Mouse (Mus musculus) ES-E14 (cell line): ENCODE data around the gene Asb5. TPM values are rescaled to one million over a fixed set of nuclear protein-coding genes. Genes with fewer than 3 reads are reported as not detected.

Experiments
- DNase-seq: peaks from one replicate; pipeline ENCODE4 v3.0.0-alpha.2; 2013; ENCODE audit warnings: low read depth, low spot score
- H3K27ac ChIP-seq: 2 replicates; pipeline ENCODE4 v1.5.1; 2012; ENCODE audit warnings: low read depth, mild to moderate bottlenecking, low read length, moderate library complexity, mixed read lengths; ENCODE audit not compliant: poor library complexity, insufficient read depth, severe bottlenecking
- H3K36me3 ChIP-seq: 2 replicates; pipeline ENCODE4 v1.6.1; 2012; ENCODE audit warnings: mild to moderate bottlenecking, low read length, moderate library complexity, mixed read lengths; ENCODE audit not compliant: control insufficient read depth, poor library complexity, insufficient read depth, severe bottlenecking
- H3K4me1 ChIP-seq, 2 experiments: fragments of 150-350 bp in 1 of 2; sonication (generic) in 1 of 2; 2 replicates each; pipeline ENCODE4 v1.6.1; 2012; ENCODE audit warnings: low read length in 2 of 2, mild to moderate bottlenecking in 1 of 2, mixed read lengths in 1 of 2; ENCODE audit not compliant: control insufficient read depth in 2 of 2, insufficient read depth in 2 of 2, poor library complexity in 1 of 2
- H3K4me3 ChIP-seq, 2 experiments: fragments of 150-350 bp in 1 of 2; sonication (generic) in 1 of 2; 2 replicates each; pipeline ENCODE4 v1.5.1; 2012; ENCODE audit warnings: low read length in 2 of 2, low read depth in 1 of 2, mild to moderate bottlenecking in 1 of 2, mixed read lengths in 1 of 2; ENCODE audit not compliant: insufficient read depth in 1 of 2, poor library complexity in 1 of 2, severe bottlenecking in 1 of 2
- H3K9ac ChIP-seq: 2 replicates; pipeline ENCODE4 v1.6.1; 2012; ENCODE audit warnings: low read depth, mild to moderate bottlenecking, low read length, mixed read lengths; ENCODE audit not compliant: poor library complexity, insufficient read depth, severe bottlenecking
- H3K9me3 ChIP-seq: fragments of 150-350 bp; sonication (generic); 2 replicates; pipeline ENCODE4 v1.6.1; 2012; ENCODE audit warnings: low read depth, mild to moderate bottlenecking, low read length; ENCODE audit not compliant: control insufficient read depth, insufficient read depth
- CHD2 ChIP-seq: IDR thresholded peaks from 2 replicates; pipeline ENCODE4 v1.6.1; 2014; ENCODE audit warnings: mild to moderate bottlenecking, low read depth, low read length, inconsistent platforms
- HCFC1 ChIP-seq: IDR thresholded peaks from 2 replicates; pipeline ENCODE4 v1.6.1; 2012; ENCODE audit warnings: low read length, inconsistent platforms, borderline replicate concordance; ENCODE audit not compliant: insufficient read depth
- MAFK ChIP-seq: IDR thresholded peaks from 2 replicates; pipeline ENCODE4 v1.6.1; 2014; ENCODE audit warnings: mild to moderate bottlenecking, low read depth, low read length, inconsistent platforms; ENCODE audit not compliant: insufficient read depth
- ZC3H11A ChIP-seq: IDR thresholded peaks from 2 replicates; pipeline ENCODE4 v1.6.1; 2012; ENCODE audit warnings: low read depth, mild to moderate bottlenecking, inconsistent platforms, low read length, borderline replicate concordance
- ZNF384 ChIP-seq: IDR thresholded peaks from 2 replicates; pipeline ENCODE4 v1.6.1; 2012; ENCODE audit warnings: low read depth, low read length, inconsistent platforms
- in situ Hi-C, 2 experiments: fragments of 600-800 bp; cut with MboI; formaldehyde crosslinking; loops; one replicate each; pipeline ENCODE4 v1.15.1; 2025; ENCODE audit warnings: low sequenced_read_pairs in 2 of 2, inconsistent platforms in 1 of 2; ENCODE audit not compliant: unreplicated experiment in 2 of 2
- total RNA-seq: library from RNA; depleted of rRNA; stranded (reverse); fragments of 300-350 nt; gene quantifications from 2 replicates; pipeline ENCODE4 v1.2.3, GENCODE M21; 2012

The Asb5 gene
- total RNA-seq, 1 experiment: 0.18 TPM

DNA sequence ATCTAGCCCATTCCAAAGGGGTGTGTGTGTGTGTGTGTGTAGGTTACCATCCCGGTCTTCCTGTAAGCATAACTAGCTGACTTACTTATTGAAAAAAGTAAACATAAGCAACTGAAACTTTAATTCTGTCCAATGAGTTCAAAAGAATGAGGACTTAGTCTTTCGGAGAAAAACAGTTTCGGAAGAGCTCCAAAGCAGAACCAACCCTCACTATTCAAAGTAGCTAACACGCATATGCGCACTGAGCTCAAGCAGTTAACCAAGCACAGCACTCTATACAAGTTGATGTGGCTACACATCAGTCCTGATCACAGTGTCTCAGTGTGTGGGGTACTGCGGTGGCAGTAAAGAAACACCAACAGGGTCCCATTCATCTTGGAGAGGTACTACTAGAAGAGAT lies 2.7 kb upstream of the Asb5 start:
- TF ChIP-seq CHD2: no peak
- no peak for DNase-seq
- Histone ChIP-seq H3K9me3 (no peaks in the 10 kb centered on the region), H3K4me3 (no peak overlapping the region), H3K4me1 (peaks cover 0 to 6% of the 10 kb centered on the region in 2 experiments; a peak in 2 of 4 replicates), H3K9ac (no peak overlapping the region), H3K27ac (no peak overlapping the region), H3K36me3 (peaks cover 7% of the 10 kb centered on the region)
- in situ Hi-C loops: no loop called here

DNA sequence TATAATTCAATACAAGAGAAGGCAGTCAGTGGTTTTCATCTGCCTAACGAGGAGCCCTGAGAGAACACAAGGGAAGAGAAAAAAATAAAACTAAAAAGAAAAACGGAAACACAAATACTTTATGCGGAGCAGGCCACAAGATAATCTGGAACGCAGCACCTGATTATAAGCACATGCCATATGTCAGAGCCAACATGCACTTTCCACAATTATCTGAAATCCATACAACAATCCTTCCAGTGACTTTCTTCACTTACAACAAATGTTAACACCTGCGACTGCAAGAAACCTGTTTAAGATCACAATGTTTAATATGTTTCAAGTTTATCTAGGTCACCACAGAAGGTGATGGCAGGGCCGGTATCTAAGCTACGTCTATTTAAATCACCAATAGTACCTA lies 809 bp upstream of the Asb5 start:
- H3K27ac ChIP-seq: no peak overlapping the region
- no peak for DNase-seq
- no peaks in the 10 kb centered on the region for H3K9me3 ChIP-seq
- in situ Hi-C loops: no loop called here
- peaks cover 7% of the 10 kb centered on the region for H3K36me3 ChIP-seq
- TF ChIP-seq MAFK (no peak), ZC3H11A (no peak)
- H3K4me1 ChIP-seq: peaks cover 0 to 6% of the 10 kb centered on the region in 2 experiments; a peak in 2 of 4 replicates
- no peak overlapping the region; the same call in 1 of the 2 replicates for H3K9ac ChIP-seq
- H3K4me3 ChIP-seq: peak overlapping the region; percentile 83 to 98

DNA sequence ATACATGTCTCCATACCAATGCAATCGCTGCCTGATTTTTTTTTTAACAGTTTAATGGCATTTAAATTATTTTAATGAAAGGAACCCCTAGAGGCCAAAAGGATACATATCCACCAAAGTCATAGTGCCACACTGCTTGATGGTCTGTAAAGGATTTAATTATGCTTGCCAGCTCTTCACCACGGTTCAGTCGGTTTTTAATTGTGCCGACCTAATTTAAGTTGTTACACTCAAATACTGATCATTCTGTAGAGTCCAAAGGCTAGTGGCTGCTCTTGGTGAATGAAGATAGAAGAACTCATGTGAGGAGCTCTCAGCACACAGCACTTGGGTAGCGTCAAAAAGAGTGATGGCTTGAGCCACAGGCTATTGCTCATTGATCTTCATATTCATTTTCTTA lies 5.8 kb downstream of the Asb5 start:
- H3K9ac ChIP-seq: no peak overlapping the region
- TF ChIP-seq ZNF384: no peak
- TF ChIP-seq ZC3H11A: no peak
- no peak for TF ChIP-seq CHD2
- TF ChIP-seq MAFK: no peak
- no peak for TF ChIP-seq HCFC1
- H3K9me3 ChIP-seq: no peaks in the 10 kb centered on the region
- no peak overlapping the region for H3K27ac ChIP-seq
- no peak for DNase-seq
- no peaks in the 10 kb centered on the region; a peak in 1 of 4 replicates for H3K4me1 ChIP-seq
- in situ Hi-C loops: no loop called here
- H3K4me3 ChIP-seq: no peak overlapping the region
- no peaks in the 10 kb centered on the region for H3K36me3 ChIP-seq

DNA sequence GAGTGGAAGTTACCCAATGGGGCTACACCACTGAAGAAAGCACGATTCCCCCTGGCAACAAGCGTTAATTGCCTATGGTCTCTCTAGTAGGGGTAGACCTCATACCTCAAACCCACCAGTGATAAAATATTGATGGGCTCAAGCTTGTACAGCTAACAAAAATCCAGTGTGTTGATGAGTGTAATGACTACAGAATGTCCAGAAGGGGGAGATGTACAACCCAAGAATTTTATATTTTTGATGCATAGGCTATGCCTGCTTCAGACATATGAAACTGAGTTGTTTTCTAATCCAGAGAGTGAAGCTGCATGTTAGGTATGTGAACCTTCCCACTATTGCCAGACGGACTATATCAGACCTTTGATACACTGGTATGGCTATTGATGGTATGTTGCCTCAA lies 7.9 kb downstream of the Asb5 start:
- H3K36me3 ChIP-seq: no peaks in the 10 kb centered on the region
- no peaks in the 10 kb centered on the region for H3K9me3 ChIP-seq
- no peak overlapping the region for H3K9ac ChIP-seq
- in situ Hi-C loops: no loop called here
- TF ChIP-seq HCFC1: no peak
- TF ChIP-seq MAFK: no peak
- TF ChIP-seq ZC3H11A: no peak
- TF ChIP-seq CHD2: no peak
- H3K27ac ChIP-seq: no peak overlapping the region
- H3K4me3 ChIP-seq: no peak overlapping the region
- no peaks in the 10 kb centered on the region; a peak in 1 of 4 replicates for H3K4me1 ChIP-seq
- no peak for DNase-seq

DNA sequence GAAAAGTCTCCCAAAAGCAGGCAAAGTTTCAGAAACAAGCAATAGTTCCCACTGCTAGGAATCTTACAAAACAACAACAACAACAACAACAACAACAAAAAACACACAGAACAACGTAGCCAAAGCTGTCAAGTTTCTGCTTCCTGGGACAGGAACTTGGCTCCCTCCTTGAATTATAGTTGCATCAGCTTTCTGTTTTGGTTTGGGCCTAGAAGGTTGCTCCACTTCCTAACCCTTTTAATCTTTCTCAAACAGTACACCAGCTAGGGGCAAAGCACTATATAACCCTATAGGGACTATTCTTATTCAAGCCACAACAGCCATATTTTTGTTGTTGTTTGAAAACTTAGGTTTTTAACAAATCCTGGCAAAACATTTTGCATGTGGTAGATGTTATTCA lies 12.0 kb downstream of the Asb5 start:
- no peak for DNase-seq
- Histone ChIP-seq H3K9me3 (no peaks in the 10 kb centered on the region), H3K9ac (no peak overlapping the region), H3K4me1 (no peaks in the 10 kb centered on the region), H3K27ac (no peak overlapping the region), H3K36me3 (no peaks in the 10 kb centered on the region), H3K4me3 (no peak overlapping the region)
- no peak for TF ChIP-seq HCFC1
- TF ChIP-seq MAFK: no peak
- TF ChIP-seq ZNF384: no peak
- TF ChIP-seq ZC3H11A: no peak
- no peak for TF ChIP-seq CHD2
- in situ Hi-C loops: no loop called here
